Mouse (Mus musculus): ENCODE data around the gene Gm45837. TPM values are rescaled to one million over a fixed set of nuclear protein-coding genes. Genes with fewer than 3 reads are reported as not detected.

Gene Gm45837
- total and polyA plus RNA-seq, 2 experiments: not detected

- no peak overlapping the region for H3K4me3 ChIP-seq (ENCODE audit: insufficient read depth, low read depth, low read length)
- no peaks in the 10 kb centered on the region for H3K27me3 ChIP-seq (ENCODE audit: control insufficient read depth, insufficient read depth, low read length)
- H3K27ac ChIP-seq (replicated peaks; ENCODE audit: insufficient read depth, low read depth, low read length): no peak overlapping the region
- no peaks in the 10 kb centered on the region for H3K79me2 ChIP-seq (ENCODE audit: control insufficient read depth, insufficient read depth, low read length)
- H3K9ac ChIP-seq (ENCODE audit: low read depth, low read length): no peak overlapping the region
- DNase-seq (ENCODE audit: extremely low read depth, low read depth, low spot score): no peak
- TF ChIP-seq POLR2A (IDR thresholded peaks at IDR 0.05; ENCODE audit: extremely low read depth, insufficient read depth, low read length): no peak
- no peak for TF ChIP-seq CTCF (IDR thresholded peaks at IDR 0.05; ENCODE audit: low read depth, low read length)
- 81% methylated on average over 4 of the region's 4 CpGs for WGBS
- H3K4me1 ChIP-seq (ENCODE audit: control insufficient read depth, insufficient read depth, low read length): no peaks in the 10 kb centered on the region
- peaks cover 22% of the 10 kb centered on the region; the same call in 1 of the 2 replicates for H3K36me3 ChIP-seq (ENCODE audit: control insufficient read depth, insufficient read depth, low read length)
These were observed 18.7 kb upstream of the Gm45837 start for GRCm38 (mm10) chr7:101391909-101392479.

- no peak overlapping the region for H3K27ac ChIP-seq (replicated peaks; ENCODE audit: insufficient read depth, low read depth, low read length)
- DNase-seq (ENCODE audit: extremely low read depth, low read depth, low spot score): no peak
- no peaks in the 10 kb centered on the region for H3K79me2 ChIP-seq (ENCODE audit: control insufficient read depth, insufficient read depth, low read length)
- H3K27me3 ChIP-seq (ENCODE audit: control insufficient read depth, insufficient read depth, low read length): no peaks in the 10 kb centered on the region
- H3K4me1 ChIP-seq (ENCODE audit: control insufficient read depth, insufficient read depth, low read length): no peaks in the 10 kb centered on the region
- peaks cover 24% of the 10 kb centered on the region; the same call in 1 of the 2 replicates for H3K36me3 ChIP-seq (ENCODE audit: control insufficient read depth, insufficient read depth, low read length)
- no peak overlapping the region for H3K4me3 ChIP-seq (ENCODE audit: insufficient read depth, low read depth, low read length)
- WGBS: 67% methylated on average over 4 of the region's 4 CpGs
- TF ChIP-seq CTCF (IDR thresholded peaks at IDR 0.05; ENCODE audit: low read depth, low read length): no peak
- no peak overlapping the region for H3K9ac ChIP-seq (ENCODE audit: low read depth, low read length)
These were observed 17.7 kb upstream of the Gm45837 start for GRCm38 (mm10) chr7:101393015-101393414.

- H3K79me2 ChIP-seq (ENCODE audit: control insufficient read depth, insufficient read depth, low read length): no peaks in the 10 kb centered on the region
- peaks cover 30% of the 10 kb centered on the region; the same call in 1 of the 2 replicates for H3K36me3 ChIP-seq (ENCODE audit: control insufficient read depth, insufficient read depth, low read length)
- no peak overlapping the region for H3K27ac ChIP-seq (replicated peaks; ENCODE audit: insufficient read depth, low read depth, low read length)
- WGBS: 80% methylated on average over 8 of the region's 8 CpGs
- H3K4me1 ChIP-seq (ENCODE audit: control insufficient read depth, insufficient read depth, low read length): no peaks in the 10 kb centered on the region
- no peak overlapping the region for H3K9ac ChIP-seq (ENCODE audit: low read depth, low read length)
- TF ChIP-seq CTCF (IDR thresholded peaks at IDR 0.05; ENCODE audit: low read depth, low read length) (no peak), POLR2A (IDR thresholded peaks at IDR 0.05; ENCODE audit: extremely low read depth, insufficient read depth, low read length) (no peak)
- H3K27me3 ChIP-seq (ENCODE audit: control insufficient read depth, insufficient read depth, low read length): no peaks in the 10 kb centered on the region
- no peak for DNase-seq (ENCODE audit: extremely low read depth, low read depth, low spot score)
- H3K4me3 ChIP-seq (ENCODE audit: insufficient read depth, low read depth, low read length): no peak overlapping the region
These were observed 16.8 kb upstream of the Gm45837 start for GRCm38 (mm10) chr7:101393694-101394504.

GRCm38 (mm10) chr7:101394569-101394968, 16.1 kb upstream of the Gm45837 start:
- no peak for TF ChIP-seq CTCF (IDR thresholded peaks at IDR 0.05; ENCODE audit: low read depth, low read length)
- no peak for TF ChIP-seq POLR2A (IDR thresholded peaks at IDR 0.05; ENCODE audit: extremely low read depth, insufficient read depth, low read length)
- no peak overlapping the region for H3K4me3 ChIP-seq (ENCODE audit: insufficient read depth, low read depth, low read length)
- no peaks in the 10 kb centered on the region for H3K27me3 ChIP-seq (ENCODE audit: control insufficient read depth, insufficient read depth, low read length)
- H3K9ac ChIP-seq (ENCODE audit: low read depth, low read length): no peak overlapping the region
- H3K36me3 ChIP-seq (ENCODE audit: control insufficient read depth, insufficient read depth, low read length): peaks cover 30% of the 10 kb centered on the region; the same call in 1 of the 2 replicates
- H3K79me2 ChIP-seq (ENCODE audit: control insufficient read depth, insufficient read depth, low read length): no peaks in the 10 kb centered on the region
- no peaks in the 10 kb centered on the region for H3K4me1 ChIP-seq (ENCODE audit: control insufficient read depth, insufficient read depth, low read length)
- 89% methylated on average over 3 of the region's 3 CpGs for WGBS
- no peak overlapping the region for H3K27ac ChIP-seq (replicated peaks; ENCODE audit: insufficient read depth, low read depth, low read length)
- DNase-seq (ENCODE audit: extremely low read depth, low read depth, low spot score): no peak

GRCm38 (mm10) chr7:101395471-101395870, 15.2 kb upstream of the Gm45837 start:
- H3K79me2 ChIP-seq (ENCODE audit: control insufficient read depth, insufficient read depth, low read length): no peaks in the 10 kb centered on the region
- WGBS: 94% methylated on average over 2 of the region's 2 CpGs
- no peaks in the 10 kb centered on the region for H3K27me3 ChIP-seq (ENCODE audit: control insufficient read depth, insufficient read depth, low read length)
- TF ChIP-seq POLR2A (IDR thresholded peaks at IDR 0.05; ENCODE audit: extremely low read depth, insufficient read depth, low read length): no peak
- no peak for DNase-seq (ENCODE audit: extremely low read depth, low read depth, low spot score)
- H3K36me3 ChIP-seq (ENCODE audit: control insufficient read depth, insufficient read depth, low read length): peaks cover 27% of the 10 kb centered on the region; the same call in 1 of the 2 replicates
- H3K9ac ChIP-seq (ENCODE audit: low read depth, low read length): no peak overlapping the region
- H3K27ac ChIP-seq (replicated peaks; ENCODE audit: insufficient read depth, low read depth, low read length): no peak overlapping the region
- H3K4me1 ChIP-seq (ENCODE audit: control insufficient read depth, insufficient read depth, low read length): no peaks in the 10 kb centered on the region
- no peak overlapping the region for H3K4me3 ChIP-seq (ENCODE audit: insufficient read depth, low read depth, low read length)

GRCm38 (mm10) chr7:101397175-101397574, 13.5 kb upstream of the Gm45837 start:
- no peak for DNase-seq (ENCODE audit: extremely low read depth, low read depth, low spot score)
- H3K79me2 ChIP-seq (ENCODE audit: control insufficient read depth, insufficient read depth, low read length): no peaks in the 10 kb centered on the region
- peaks cover 24% of the 10 kb centered on the region; the same call in 1 of the 2 replicates for H3K36me3 ChIP-seq (ENCODE audit: control insufficient read depth, insufficient read depth, low read length)
- no peak overlapping the region for H3K4me3 ChIP-seq (ENCODE audit: insufficient read depth, low read depth, low read length)
- H3K9ac ChIP-seq (ENCODE audit: low read depth, low read length): no peak overlapping the region
- H3K4me1 ChIP-seq (ENCODE audit: control insufficient read depth, insufficient read depth, low read length): no peaks in the 10 kb centered on the region
- WGBS: over 99% methylated on average over 4 of the region's 4 CpGs
- H3K27me3 ChIP-seq (ENCODE audit: control insufficient read depth, insufficient read depth, low read length): no peaks in the 10 kb centered on the region
- TF ChIP-seq CTCF (IDR thresholded peaks at IDR 0.05; ENCODE audit: low read depth, low read length): no peak
- no peak for TF ChIP-seq POLR2A (IDR thresholded peaks at IDR 0.05; ENCODE audit: extremely low read depth, insufficient read depth, low read length)
- H3K27ac ChIP-seq (replicated peaks; ENCODE audit: insufficient read depth, low read depth, low read length): no peak overlapping the region

Data from liver, adult 2 months (tissue).